Mouse (Mus musculus): ENCODE results near the gene Ahnak.
"Not testable (repeated sequence)": the region's sequence is repeated elsewhere in the genome, so short reads cannot be mapped to it uniquely, and the experiment has no call there.

The Ahnak gene

GRCm38 (mm10) chr19:9065621-9066561, 76.8 kb downstream of the Ahnak start:
- DNase-seq (ENCODE audit: low spot score in 2 of 2), result peak in 1 of 2 experiments; percentile 21

DNA sequence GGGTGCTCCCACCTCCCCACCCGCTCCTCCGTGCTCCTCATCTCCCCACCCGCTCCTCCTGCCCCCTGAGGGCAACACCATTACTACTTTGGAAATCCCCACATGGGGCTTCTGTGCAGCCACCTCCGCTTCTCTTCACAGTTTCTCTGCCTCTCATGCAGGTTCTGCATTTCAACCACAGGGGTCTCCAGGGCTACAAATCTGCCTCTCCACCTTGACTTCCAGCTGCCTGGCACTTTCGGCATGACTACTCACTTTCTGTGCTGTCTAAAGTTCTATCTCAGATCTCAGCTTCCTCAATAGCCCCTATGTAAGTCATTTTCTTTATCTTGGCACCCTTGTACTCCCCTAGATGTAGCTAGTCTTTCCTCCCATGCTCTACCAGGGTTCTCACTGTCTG, 78.2 kb downstream of the Ahnak start:
- DNase-seq (ENCODE audit: low spot score in 2 of 2), result no peak

GRCm38 (mm10) chr19:9069687-9070307, 80.7 kb downstream of the Ahnak start:
- no peak for DNase-seq (ENCODE audit: low spot score in 2 of 2)

- DNase-seq (ENCODE audit: low spot score in 2 of 2), result no peak
Measured at GRCm38 (mm10) chr19:9070316-9070715, 81.2 kb downstream of the Ahnak start.

DNA sequence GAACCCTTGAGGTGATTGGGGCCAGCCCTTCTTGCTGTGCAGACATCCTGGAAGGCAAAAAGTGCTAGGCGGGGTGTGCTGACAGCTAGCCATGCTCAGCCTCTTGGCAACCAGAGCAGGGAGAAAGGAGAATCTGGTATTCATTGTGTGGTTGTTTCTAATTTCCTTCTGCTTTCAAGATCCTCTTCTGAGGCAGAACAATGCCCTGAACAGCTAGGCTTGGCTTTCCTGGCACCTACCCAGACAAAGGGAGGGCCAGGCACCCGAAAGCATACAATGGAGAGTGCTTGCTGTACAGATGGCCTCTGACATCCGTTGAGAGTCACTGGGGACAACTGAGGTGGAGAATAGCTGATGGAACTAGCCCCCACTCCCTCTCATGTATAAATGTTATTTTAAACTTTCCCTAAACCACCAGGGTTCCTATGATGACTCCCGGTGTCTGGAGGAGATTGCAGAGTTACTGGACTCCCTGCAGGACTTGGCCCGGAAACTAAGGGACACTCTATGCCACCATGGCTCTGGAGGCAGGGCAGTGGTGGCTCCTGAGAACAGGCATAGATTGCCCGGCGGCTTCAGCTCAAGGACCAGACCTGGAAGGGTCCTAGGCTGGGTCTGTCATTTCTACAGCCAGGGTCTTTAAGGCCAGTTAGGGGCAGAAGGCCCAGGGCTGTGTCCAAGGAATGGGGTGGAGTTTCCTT, 82.5 kb downstream of the Ahnak start:
- no peak for DNase-seq (ENCODE audit: low spot score in 2 of 2)

- DNase-seq (ENCODE audit: low spot score in 2 of 2), result no peak
Measured at GRCm38 (mm10) chr19:9072157-9072530, 83.1 kb downstream of the Ahnak start.

GRCm38 (mm10) chr19:9073776-9074411, 84.8 kb downstream of the Ahnak start:
- DNase-seq (ENCODE audit: low spot score in 2 of 2), result no peak

DNA sequence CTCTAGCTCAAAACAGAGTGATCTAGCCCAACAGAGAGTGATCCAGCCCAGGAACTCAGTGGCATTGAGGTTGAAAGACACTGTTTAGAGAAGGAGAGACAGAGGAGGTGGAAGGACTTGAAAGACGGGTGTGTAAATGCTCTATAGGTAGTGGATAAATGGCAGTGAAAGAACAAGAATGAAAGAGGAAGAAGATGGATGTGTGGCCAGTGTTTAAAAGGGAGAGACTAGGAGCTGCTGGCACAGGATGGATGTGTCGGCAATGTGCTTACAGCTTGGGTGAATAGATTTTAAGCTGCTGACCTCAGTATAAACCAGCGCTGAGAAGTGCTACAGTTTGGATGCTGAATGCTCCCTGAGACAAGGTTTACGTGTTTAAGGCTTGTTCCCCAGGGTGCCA, 85.3 kb downstream of the Ahnak start:
- no peak for DNase-seq (ENCODE audit: low spot score in 2 of 2)

GRCm38 (mm10) chr19:9075558-9075957, 86.5 kb downstream of the Ahnak start:
- DNase-seq (ENCODE audit: low spot score in 2 of 2), result no peak

DNA sequence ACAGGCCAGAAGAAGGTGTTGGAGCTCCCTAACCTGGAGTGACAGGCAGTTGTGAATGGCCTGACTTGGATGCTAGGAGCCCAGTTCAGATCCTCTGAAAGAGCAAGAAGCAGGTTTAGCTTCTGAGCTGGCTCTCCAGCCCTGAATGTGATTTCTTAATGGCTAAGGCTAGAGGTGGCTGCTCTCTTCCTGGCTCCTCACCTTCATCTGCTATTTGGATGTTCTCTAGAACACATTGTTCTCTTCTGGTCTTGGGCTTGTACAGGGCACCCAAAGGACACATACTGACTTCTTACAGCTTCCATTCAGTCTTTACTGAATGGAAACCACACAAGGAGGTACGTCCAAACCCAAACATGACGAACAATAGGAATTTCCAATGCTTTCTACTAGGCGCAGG, 87.0 kb downstream of the Ahnak start:
- DNase-seq (ENCODE audit: low spot score in 2 of 2), result no peak

DNA sequence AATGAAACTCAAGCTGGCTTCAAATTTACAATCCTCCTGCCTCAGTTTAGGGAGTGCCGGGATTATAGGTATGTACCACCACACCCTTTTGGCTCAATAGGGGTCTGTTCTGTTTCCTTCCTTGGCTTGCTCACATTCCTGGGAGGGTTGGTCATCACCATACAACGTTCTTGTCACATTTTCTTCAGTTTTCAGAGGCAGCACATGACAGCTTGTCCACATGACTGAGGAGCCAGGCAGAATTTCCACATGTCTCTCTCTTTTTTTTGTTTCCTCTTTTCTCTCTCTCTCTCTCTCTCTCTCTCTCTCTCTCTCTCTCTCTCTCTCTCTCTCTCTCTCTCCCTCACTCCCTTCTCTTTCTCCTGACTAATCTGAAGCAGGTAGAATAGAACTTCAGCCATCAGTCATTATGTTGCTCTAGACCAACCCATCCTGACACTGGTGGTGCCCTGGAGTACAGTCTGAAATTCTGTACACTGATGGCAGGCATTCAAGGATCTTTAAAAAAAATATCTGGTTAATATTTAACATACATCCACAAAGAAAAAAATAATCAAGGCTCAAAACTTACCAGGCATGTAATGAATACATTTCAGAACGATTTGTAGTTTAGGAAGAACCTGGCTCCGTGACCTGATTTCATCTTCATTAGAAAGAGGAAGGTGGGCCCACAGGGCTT, 88.0 kb downstream of the Ahnak start:
- DNase-seq (ENCODE audit: low spot score in 2 of 2), result no peak

- no peak for DNase-seq (ENCODE audit: low spot score in 2 of 2)
Measured at GRCm38 (mm10) chr19:9079916-9080315, 90.8 kb downstream of the Ahnak start.

DNA sequence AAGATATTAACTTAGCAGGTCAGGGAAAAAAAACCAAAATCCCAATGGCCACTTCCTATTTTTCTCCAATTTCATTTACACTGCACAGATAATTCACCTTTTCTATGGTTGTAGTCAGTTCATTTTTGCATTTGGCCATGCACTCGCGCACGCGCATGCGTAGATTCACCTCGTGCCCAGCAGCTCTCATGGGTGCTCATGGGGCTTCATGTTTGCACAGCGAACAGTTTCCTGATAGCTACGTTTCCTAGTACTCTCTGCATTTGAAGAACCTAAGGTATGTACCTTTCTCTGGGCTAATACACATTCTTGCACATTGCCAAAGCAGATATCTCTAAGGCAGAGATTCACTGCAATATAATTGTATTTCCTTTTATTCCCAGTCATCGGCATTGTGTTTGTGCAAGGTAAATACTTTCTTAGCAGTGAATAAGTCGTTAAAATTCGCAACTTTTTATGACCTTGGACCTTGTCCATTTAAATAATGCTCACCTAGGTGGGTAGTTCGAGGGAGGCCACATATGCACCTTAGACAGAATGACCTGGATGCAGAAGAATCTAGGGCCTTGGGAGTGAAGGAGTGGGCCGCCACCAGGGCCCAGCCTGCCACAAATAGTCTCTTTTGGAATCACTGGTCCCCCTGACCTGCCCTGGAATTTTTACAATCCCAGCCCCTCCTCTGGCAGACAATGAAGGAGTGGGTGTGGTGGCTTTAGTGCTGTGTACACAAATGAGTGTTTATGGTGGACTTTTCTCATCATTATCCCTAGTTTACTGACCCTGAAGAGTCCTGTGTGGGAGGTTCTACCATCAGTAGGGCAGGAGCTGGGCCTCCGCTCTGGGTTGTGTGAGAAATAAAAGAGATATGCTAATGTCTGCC, 92.5 kb downstream of the Ahnak start:
- DNase-seq (ENCODE audit: low spot score in 2 of 2), result no peak

DNA sequence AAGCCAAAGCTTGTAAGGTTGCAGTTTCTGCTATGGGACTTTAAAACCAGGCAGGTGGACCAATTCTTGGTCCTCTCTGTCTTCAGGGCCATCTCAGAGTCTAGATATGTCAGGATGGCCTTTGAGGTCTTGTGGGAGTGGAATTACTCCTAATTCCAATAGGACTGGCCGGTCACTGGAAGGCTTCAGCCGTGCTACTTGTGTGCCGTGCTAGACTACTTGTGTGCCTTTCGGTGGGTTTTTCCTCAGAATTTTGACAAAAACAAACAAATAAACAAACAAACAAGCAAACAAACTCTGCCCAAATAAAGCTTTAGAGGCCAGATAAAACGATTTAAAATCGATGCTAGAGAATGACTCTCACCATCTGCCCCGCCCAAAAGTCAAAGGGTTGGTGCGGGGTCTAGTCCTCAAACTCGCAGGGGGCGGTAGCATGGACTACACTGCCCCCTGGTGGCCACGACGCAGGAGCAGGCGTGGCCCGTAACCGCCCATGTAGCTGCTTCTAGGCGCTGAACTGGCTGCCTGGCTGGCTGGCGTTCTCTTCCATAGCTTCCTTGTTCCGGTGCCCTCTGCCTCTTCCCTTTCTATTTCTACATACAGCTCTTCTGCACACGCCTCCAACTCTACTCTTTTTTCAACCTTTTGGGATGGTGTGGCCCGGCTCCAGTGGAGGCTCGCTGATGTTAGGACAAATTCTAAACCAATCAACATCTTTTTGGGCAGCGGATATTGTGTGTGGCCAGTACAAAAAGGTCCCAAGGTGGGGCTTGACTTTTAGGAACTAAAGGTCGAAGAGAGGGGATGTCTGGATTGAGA, 93.3 kb downstream of the Ahnak start:
- peak; percentile 29 to 66 for DNase-seq (ENCODE audit: low spot score in 2 of 2)

DNA sequence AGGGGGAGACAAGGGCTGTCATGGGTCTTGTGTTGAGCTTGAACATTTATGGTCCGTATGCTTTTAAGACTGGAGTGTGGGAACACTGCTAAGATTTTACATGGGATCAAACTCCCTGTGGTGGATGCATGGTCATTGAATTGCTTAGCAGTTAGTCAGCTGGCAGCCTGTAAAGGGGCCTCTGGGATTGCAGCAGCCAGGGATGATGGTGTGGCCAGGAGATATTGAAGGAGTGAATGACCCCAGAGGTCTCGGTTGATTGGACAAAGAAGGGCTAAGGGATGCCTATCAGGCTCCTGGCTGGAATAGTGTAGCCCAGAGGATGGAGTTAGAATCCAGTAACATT, 93.9 kb downstream of the Ahnak start:
- DNase-seq (ENCODE audit: low spot score in 2 of 2), result no peak

GRCm38 (mm10) chr19:9083892-9084291, 94.8 kb downstream of the Ahnak start:
- DNase-seq (ENCODE audit: low spot score in 2 of 2), result not testable (repeated sequence)

DNA sequence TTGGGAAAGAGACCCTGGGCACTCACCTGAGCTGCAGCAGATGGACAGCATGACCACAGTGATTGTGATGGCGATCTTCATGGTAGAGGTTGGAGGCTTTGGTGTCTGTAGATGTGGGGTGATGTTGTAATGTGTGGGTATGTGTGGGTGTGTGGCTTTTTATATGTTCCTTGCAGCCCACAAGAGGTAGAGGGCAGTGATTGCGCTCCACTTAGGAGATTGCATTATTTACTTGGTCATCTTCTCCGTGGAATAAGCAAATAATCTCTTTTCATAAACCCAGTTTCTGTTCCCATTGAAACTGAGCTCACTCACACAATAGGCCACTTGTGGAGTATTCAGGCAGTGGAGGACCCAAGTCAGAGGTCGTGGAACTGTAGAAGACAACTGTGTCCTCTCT, 98.7 kb downstream of the Ahnak start, which contains the start of gene Scgb1a1:
Gene Scgb1a1 (minus strand): TSS at position 138 of the 400 bp plus-strand sequence.
- DNase-seq (ENCODE audit: low spot score in 2 of 2), result no peak

DNA sequence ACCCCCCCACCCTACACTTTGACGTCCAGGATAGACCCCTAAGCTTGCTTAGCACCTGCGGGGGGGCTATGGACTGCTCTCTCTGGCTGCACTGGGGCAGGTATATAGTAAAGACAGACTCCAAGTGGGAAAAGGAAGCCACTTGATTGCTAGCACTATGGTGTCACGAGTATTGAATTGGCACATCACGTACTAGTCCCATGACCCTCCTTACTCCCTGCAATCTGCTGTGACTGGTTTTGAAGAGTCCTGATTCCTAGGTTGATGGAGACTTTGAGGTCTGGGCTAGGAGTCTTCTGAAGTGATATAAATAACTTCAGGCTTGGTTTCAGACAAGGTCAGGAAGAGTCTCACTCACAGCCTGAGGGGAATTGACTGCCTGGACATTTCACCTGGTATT, 101.1 kb downstream of the Ahnak start:
- DNase-seq (ENCODE audit: low spot score in 2 of 2), result no peak

- no peak for DNase-seq (ENCODE audit: low spot score in 2 of 2)
Measured at GRCm38 (mm10) chr19:9090709-9091108, 101.6 kb downstream of the Ahnak start.

DNA sequence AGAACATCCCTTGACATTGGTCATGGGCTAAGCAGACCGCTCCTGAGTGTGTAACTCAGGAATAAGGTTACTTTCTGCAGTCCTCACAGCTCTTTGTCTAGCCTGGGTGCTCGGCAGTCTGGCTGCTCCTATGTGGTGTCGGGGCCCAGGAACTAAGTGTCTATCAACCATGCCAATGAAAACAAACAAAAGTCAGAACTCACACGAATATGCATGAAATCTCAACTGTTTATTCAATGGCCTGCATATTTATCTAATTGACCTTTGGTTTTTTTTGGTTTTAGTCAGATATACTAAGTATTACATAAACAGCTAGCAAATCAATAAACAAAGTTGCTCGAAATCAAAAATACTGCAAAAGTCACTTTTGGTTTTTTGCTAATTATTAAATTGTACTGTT, 106.0 kb downstream of the Ahnak start:
- no peak for DNase-seq (ENCODE audit: low spot score in 2 of 2)
